Mouse (Mus musculus) erythroblast, embryonic 14.5 days (primary cell): Measurements from ENCODE around the gene Cit.

Source experiments
- GATA1 ChIP-seq: IDR thresholded peaks from 2 replicates; pipeline ENCODE4 v1.6.1; 2012; ENCODE audit warnings: low read length, inconsistent platforms, mixed read lengths
- TAL1 ChIP-seq: IDR thresholded peaks from 3 replicates; pipeline ENCODE4 v1.6.1; 2012; ENCODE audit warnings: low read length, inconsistent platforms, mixed read lengths

- TF ChIP-seq TAL1 = peak; percentile 98
- TF ChIP-seq GATA1 = peak; percentile 97
These were observed 181.5 kb downstream of the Cit start for GRCm38 (mm10) chr5:116026561-116026960.
